Mouse (Mus musculus): Measurements from ENCODE around the gene Gm30191. TPM values are rescaled to one million over a fixed set of nuclear protein-coding genes. Genes with fewer than 3 reads are reported as not detected.
"Not testable (repeated sequence)": the region's sequence is repeated elsewhere in the genome, so short reads cannot be mapped to it uniquely, and the experiment has no call there.

Gm30191 gene
- total and polyA plus RNA-seq, 2 experiments from 2014 or later, result not detected

GRCm38 (mm10) chr4:134269622-134270021 is 22.9 kb downstream of the Gm30191 start:
- not testable (repeated sequence) for H3K4me3 ChIP-seq (ENCODE audit: low read depth, low read length); H3K9ac ChIP-seq (replicated peaks; ENCODE audit: low read depth, low read length); H3K36me3 ChIP-seq (replicated peaks; ENCODE audit: control insufficient read depth, insufficient read depth, low read length); H3K4me2 ChIP-seq (ENCODE audit: low read depth, low read length); H3K27me3 ChIP-seq (ENCODE audit: control insufficient read depth, insufficient read depth, low read length); H3K9me3 ChIP-seq (replicated peaks; ENCODE audit: control insufficient read depth, low read length); H3K27ac ChIP-seq (ENCODE audit: low read depth); ATAC-seq (ENCODE audit: insufficient read depth, low read depth); DNase-seq (ENCODE audit: low spot score); H3K4me1 ChIP-seq (ENCODE audit: control insufficient read depth, insufficient read depth)
- TF ChIP-seq CTCF (IDR thresholded peaks at IDR 0.05; ENCODE audit: low read depth), result peak; percentile 30

- DNase-seq (ENCODE audit: low spot score) (no peak), ATAC-seq (ENCODE audit: insufficient read depth, low read depth) (no peak)
- H3K9me3 ChIP-seq (replicated peaks; ENCODE audit: control insufficient read depth, low read length), result no peaks in the 10 kb centered on the region
- WGBS, result 85% methylated on average over 7 of the region's 7 CpGs
- TF ChIP-seq EP300 (IDR thresholded peaks at IDR 0.05; ENCODE audit: low read depth), result no peak
- no peak for TF ChIP-seq CTCF (IDR thresholded peaks at IDR 0.05; ENCODE audit: low read depth)
- no peaks in the 10 kb centered on the region for H3K27me3 ChIP-seq (ENCODE audit: control insufficient read depth, insufficient read depth, low read length)
- peaks cover 5% of the 10 kb centered on the region; the same call in 1 of the 2 replicates for H3K4me1 ChIP-seq (ENCODE audit: control insufficient read depth, insufficient read depth)
- H3K4me2 ChIP-seq (ENCODE audit: low read depth, low read length), result no peak overlapping the region
- H3K36me3 ChIP-seq (replicated peaks; ENCODE audit: control insufficient read depth, insufficient read depth, low read length), result peaks cover 9% of the 10 kb centered on the region
- H3K4me3 ChIP-seq (ENCODE audit: low read depth, low read length), result no peak overlapping the region
- no peak overlapping the region for H3K27ac ChIP-seq (ENCODE audit: low read depth)
- no peak overlapping the region for H3K9ac ChIP-seq (replicated peaks; ENCODE audit: low read depth, low read length)
Observed at GRCm38 (mm10) chr4:134271979-134272378, 25.2 kb downstream of the Gm30191 start.

- ATAC-seq (ENCODE audit: insufficient read depth, low read depth), result no peak
- Histone ChIP-seq H3K9ac (replicated peaks; ENCODE audit: low read depth, low read length) (no peak overlapping the region), H3K36me3 (replicated peaks; ENCODE audit: control insufficient read depth, insufficient read depth, low read length) (peaks cover 18% of the 10 kb centered on the region), H3K4me1 (ENCODE audit: control insufficient read depth, insufficient read depth) (peaks cover 5% of the 10 kb centered on the region; the same call in 1 of the 2 replicates), H3K9me3 (replicated peaks; ENCODE audit: control insufficient read depth, low read length) (no peaks in the 10 kb centered on the region), H3K27me3 (ENCODE audit: control insufficient read depth, insufficient read depth, low read length) (no peaks in the 10 kb centered on the region), H3K4me2 (ENCODE audit: low read depth, low read length) (peak overlapping the region; percentile 54), H3K27ac (ENCODE audit: low read depth) (0 out of 2 replicates have a peak overlapping the region, but pooled peaks have one; percentile 11), H3K4me3 (ENCODE audit: low read depth, low read length) (peak overlapping the region; percentile 31)
- 11% methylated on average over 13 of the region's 13 CpGs for WGBS
- DNase-seq (ENCODE audit: low spot score), result no peak
- TF ChIP-seq CTCF (IDR thresholded peaks at IDR 0.05; ENCODE audit: low read depth), result no peak
- TF ChIP-seq EP300 (IDR thresholded peaks at IDR 0.05; ENCODE audit: low read depth), result no peak
Observed at GRCm38 (mm10) chr4:134272731-134273416, 26.1 kb downstream of the Gm30191 start.

- ATAC-seq (ENCODE audit: insufficient read depth, low read depth), result no peak; the same call in 1 of the 2 replicates
- H3K9ac ChIP-seq (replicated peaks; ENCODE audit: low read depth, low read length), result no peak overlapping the region
- 2% methylated on average over 14 of the region's 14 CpGs for WGBS
Observed at GRCm38 (mm10) chr4:134273417-134274345, 26.9 kb downstream of the Gm30191 start.

GRCm38 (mm10) chr4:134284942-134285341 is 38.2 kb downstream of the Gm30191 start:
- ATAC-seq (ENCODE audit: insufficient read depth, low read depth) (no peak), DNase-seq (ENCODE audit: low spot score) (no peak)
- Histone ChIP-seq H3K4me1 (ENCODE audit: control insufficient read depth, insufficient read depth) (peaks cover 27% of the 10 kb centered on the region), H3K36me3 (replicated peaks; ENCODE audit: control insufficient read depth, insufficient read depth, low read length) (peaks cover 38% of the 10 kb centered on the region), H3K27me3 (ENCODE audit: control insufficient read depth, insufficient read depth, low read length) (no peaks in the 10 kb centered on the region), H3K4me2 (ENCODE audit: low read depth, low read length) (no peak overlapping the region), H3K9ac (replicated peaks; ENCODE audit: low read depth, low read length) (no peak overlapping the region), H3K4me3 (ENCODE audit: low read depth, low read length) (no peak overlapping the region), H3K27ac (ENCODE audit: low read depth) (no peak overlapping the region), H3K9me3 (replicated peaks; ENCODE audit: control insufficient read depth, low read length) (no peaks in the 10 kb centered on the region)
- TF ChIP-seq EP300 (IDR thresholded peaks at IDR 0.05; ENCODE audit: low read depth) (no peak), CTCF (IDR thresholded peaks at IDR 0.05; ENCODE audit: low read depth) (no peak)
- WGBS, result 50% methylated on average over 2 of the region's 2 CpGs

More at GRCm38 (mm10) chr4:134273417-134274345, 26.9 kb downstream of the Gm30191 start:
- peaks cover 5% of the 10 kb centered on the region; the same call in 1 of the 2 replicates for H3K4me1 ChIP-seq (ENCODE audit: control insufficient read depth, insufficient read depth)
- H3K27me3 ChIP-seq (ENCODE audit: control insufficient read depth, insufficient read depth, low read length), result no peaks in the 10 kb centered on the region
- no peak for TF ChIP-seq CTCF (IDR thresholded peaks at IDR 0.05; ENCODE audit: low read depth)
- TF ChIP-seq EP300 (IDR thresholded peaks at IDR 0.05; ENCODE audit: low read depth), result no peak
- H3K36me3 ChIP-seq (replicated peaks; ENCODE audit: control insufficient read depth, insufficient read depth, low read length), result peaks cover 26% of the 10 kb centered on the region
- peak overlapping the region; percentile 31 for H3K4me3 ChIP-seq (ENCODE audit: low read depth, low read length)
- peak overlapping the region; percentile 54 for H3K4me2 ChIP-seq (ENCODE audit: low read depth, low read length)
- H3K9me3 ChIP-seq (replicated peaks; ENCODE audit: control insufficient read depth, low read length), result no peaks in the 10 kb centered on the region
- DNase-seq (ENCODE audit: low spot score), result no peak
- H3K27ac ChIP-seq (ENCODE audit: low read depth), result peak overlapping the region; percentile 11; the same call in 1 of the 2 replicates

All from heart, postnatal 0 days (tissue).